Mouse (Mus musculus) heart, embryonic 11.5 days (tissue): ENCODE results near the gene Ugt1a8. TPM values are rescaled to one million over a fixed set of nuclear protein-coding genes. Genes with fewer than 3 reads are reported as not detected.

ENCODE experiments used
- ATAC-seq: fragments of 200-750 bp; cut with Nextera tagmentation; replicated peaks from 2 replicates; pipeline ENCODE4 v1.8.0; 2017; ENCODE audit warnings: moderate library complexity; ENCODE audit not compliant: insufficient number of reproducible peaks, low FRiP score, low TSS enrichment
- H3K27ac ChIP-seq: fragments of 300-500 bp; sonication (generic); 2 replicates; pipeline ENCODE4 v1.5.1; 2014; ENCODE audit warnings: mild to moderate bottlenecking, low read depth, low read length
- H3K27me3 ChIP-seq: fragments of 300-500 bp; sonication (generic); 2 replicates; pipeline ENCODE4 v1.6.1; 2014; ENCODE audit warnings: mild to moderate bottlenecking, low read length, mixed read lengths; ENCODE audit not compliant: control insufficient read depth, insufficient read depth
- H3K36me3 ChIP-seq: fragments of 300-500 bp; sonication (generic); 2 replicates; pipeline ENCODE4 v1.6.1; 2014; ENCODE audit warnings: mild to moderate bottlenecking, low read length, moderate library complexity, mixed read lengths; ENCODE audit not compliant: control insufficient read depth, insufficient read depth
- H3K4me1 ChIP-seq: fragments of 300-500 bp; sonication (generic); 2 replicates; pipeline ENCODE4 v1.6.1; 2014; ENCODE audit warnings: low read length; ENCODE audit not compliant: control insufficient read depth, insufficient read depth
- H3K4me2 ChIP-seq: fragments of 300-500 bp; sonication (generic); 2 replicates; pipeline ENCODE4 v1.6.1; 2014; ENCODE audit warnings: mild to moderate bottlenecking, moderate library complexity
- H3K4me3 ChIP-seq: fragments of 300-500 bp; sonication (generic); 2 replicates; pipeline ENCODE4 v1.5.1; 2014; ENCODE audit warnings: low read depth, low read length
- H3K9ac ChIP-seq: fragments of 300-500 bp; sonication (generic); 2 replicates; pipeline ENCODE4 v1.6.1; 2014; ENCODE audit warnings: mild to moderate bottlenecking, low read depth, low read length, moderate library complexity
- H3K9me3 ChIP-seq: fragments of 300-500 bp; sonication (generic); replicated peaks from 2 replicates; pipeline ENCODE4 v1.6.1; 2016; ENCODE audit warnings: low read length; ENCODE audit not compliant: control insufficient read depth
- WGBS: fragments of 180-500 bp; shearing (Covaris S2); extraction: QIAGEN DNeasy Blood & Tissue Kit; methylation state at CpG from one replicate; pipeline ENCODE4 v1.1.7; 2014; ENCODE audit not compliant: insufficient replicate concordance; 5-methylcytosine and 5-hydroxymethylcytosine counted together
- polyA plus RNA-seq: library from polyadenylated mRNA; unstranded; fragments of >200 nt; fragmentation: Nextera tagmentation; extraction: Ambion mirVana; gene quantifications from 2 replicates; pipeline ENCODE4 v1.2.1, GENCODE M21; 2014

Gene Ugt1a8
- polyA plus RNA-seq, 1 experiment from 2014 or later, result not detected

DNA sequence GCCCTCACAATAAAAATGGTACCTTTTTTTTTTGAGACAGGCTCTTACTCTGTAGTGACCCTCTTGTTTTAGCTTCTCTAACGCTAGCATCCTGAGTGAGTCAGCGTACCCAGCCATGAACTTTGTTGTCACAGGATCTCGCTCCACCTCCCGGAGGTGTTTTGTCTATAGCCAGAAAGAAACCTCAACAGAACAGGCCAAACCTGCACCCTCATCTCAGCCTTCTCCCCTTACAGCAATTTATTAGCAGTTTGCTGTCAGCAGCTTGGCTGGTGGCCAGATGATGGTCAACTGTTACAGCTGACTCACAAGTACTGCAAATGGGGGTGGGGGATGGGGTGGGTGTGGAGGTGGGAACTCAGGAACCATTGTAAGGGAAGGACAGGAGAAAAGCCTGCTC lies 174.6 kb downstream of the Ugt1a8 start:
- Histone ChIP-seq H3K4me2 (no peak overlapping the region), H3K9ac (no peak overlapping the region), H3K36me3 (peaks cover 70% of the 10 kb centered on the region), H3K4me1 (peaks cover 21% of the 10 kb centered on the region), H3K4me3 (no peak overlapping the region), H3K27ac (no peak overlapping the region), H3K27me3 (no peaks in the 10 kb centered on the region), H3K9me3 (peaks cover 22% of the 10 kb centered on the region)
- ATAC-seq, result no peak; the same call in 1 of the 2 replicates
- 85% methylated on average over 4 of the region's 4 CpGs for WGBS

DNA sequence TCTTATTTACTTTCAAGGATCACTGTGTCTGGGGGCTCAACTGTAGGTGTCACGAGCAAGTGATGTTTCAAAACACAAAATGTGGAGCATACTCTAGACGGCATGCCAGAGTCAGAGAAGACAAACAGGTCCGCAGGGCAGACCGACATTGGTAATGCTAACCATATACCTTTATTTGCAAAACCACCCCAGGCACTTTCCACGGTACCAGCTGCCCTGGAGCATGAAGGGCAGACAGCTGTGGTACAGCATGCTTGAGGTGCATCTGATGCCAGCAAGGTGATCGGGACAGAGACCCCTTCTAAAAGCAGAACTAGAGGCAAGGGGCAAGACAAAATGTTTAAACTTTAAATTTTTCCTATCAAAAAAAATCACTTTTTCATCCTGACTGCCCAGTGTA lies 175.3 kb downstream of the Ugt1a8 start:
- Histone ChIP-seq H3K9me3 (peaks cover 15% of the 10 kb centered on the region), H3K4me3 (no peak overlapping the region), H3K36me3 (peaks cover 77% of the 10 kb centered on the region), H3K27ac (no peak overlapping the region), H3K9ac (no peak overlapping the region), H3K4me2 (no peak overlapping the region), H3K4me1 (peaks cover 21% of the 10 kb centered on the region), H3K27me3 (no peaks in the 10 kb centered on the region)
- no peak for ATAC-seq
- 75% methylated on average over 6 of the region's 6 CpGs for WGBS

DNA sequence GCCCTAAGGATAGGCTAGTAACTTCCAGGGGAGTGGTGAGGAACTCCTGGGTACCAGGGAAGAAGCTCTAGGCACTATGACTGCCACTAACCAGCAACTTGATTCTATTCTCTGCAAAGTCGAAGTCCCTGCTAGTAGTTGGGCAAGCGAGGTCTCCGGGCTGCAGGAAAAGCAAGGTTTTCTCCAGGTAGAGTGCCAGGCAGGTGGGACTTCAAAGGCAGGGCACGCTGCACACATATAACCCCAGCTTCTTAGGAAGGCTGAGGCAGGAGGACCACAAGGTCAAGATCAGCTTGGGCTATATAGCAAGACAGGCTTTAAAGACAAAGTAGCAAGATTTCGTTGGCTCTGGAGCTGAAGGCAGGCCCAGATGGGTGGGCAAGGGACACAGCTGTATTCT lies 176.2 kb downstream of the Ugt1a8 start:
- H3K4me2 ChIP-seq, result no peak overlapping the region
- peaks cover 21% of the 10 kb centered on the region for H3K4me1 ChIP-seq
- H3K9ac ChIP-seq, result no peak overlapping the region
- no peak overlapping the region for H3K27ac ChIP-seq
- ATAC-seq, result no peak
- H3K4me3 ChIP-seq, result no peak overlapping the region
- H3K27me3 ChIP-seq, result no peaks in the 10 kb centered on the region
- peaks cover 14% of the 10 kb centered on the region; the same call in 1 of the 2 replicates for H3K9me3 ChIP-seq
- WGBS, result 90% methylated on average over 5 of the region's 5 CpGs
- peaks cover 85% of the 10 kb centered on the region for H3K36me3 ChIP-seq

DNA sequence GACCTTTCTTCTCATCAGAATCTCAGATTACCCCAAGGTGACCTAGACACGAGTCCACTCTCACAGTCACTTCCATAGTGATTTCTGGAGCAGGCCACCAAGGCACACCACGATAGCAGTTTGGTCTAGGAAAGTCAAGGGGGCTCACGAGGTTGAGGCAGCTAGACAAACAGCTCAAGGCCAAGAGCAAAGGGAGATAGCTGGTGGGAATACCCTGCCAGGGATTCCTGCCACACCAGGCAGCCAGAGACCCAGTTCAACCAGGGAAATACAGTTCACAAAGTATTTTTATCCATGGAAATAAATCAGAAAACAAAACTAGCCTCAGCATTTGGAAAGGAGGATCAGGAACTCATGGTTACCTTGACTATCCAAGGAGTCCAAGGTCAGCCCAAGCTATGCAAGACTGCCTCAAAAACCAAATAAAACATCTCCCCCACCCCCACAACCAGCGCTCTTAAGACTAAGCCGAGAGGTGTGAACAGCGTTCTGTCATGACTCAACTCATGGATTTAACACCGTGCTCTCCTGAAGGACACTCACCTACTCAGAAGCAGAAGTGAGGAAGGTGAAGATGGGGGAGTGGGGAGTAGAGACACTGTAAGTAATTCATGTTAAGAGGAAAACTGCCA lies 176.7 kb downstream of the Ugt1a8 start:
- H3K27me3 ChIP-seq, result no peaks in the 10 kb centered on the region
- no peak overlapping the region for H3K9ac ChIP-seq
- peaks cover 14% of the 10 kb centered on the region; the same call in 1 of the 2 replicates for H3K9me3 ChIP-seq
- H3K4me1 ChIP-seq, result peaks cover 18% of the 10 kb centered on the region
- no peak for ATAC-seq
- no peak overlapping the region for H3K27ac ChIP-seq
- WGBS, result 78% methylated on average over 7 of the region's 7 CpGs
- peaks cover 90% of the 10 kb centered on the region for H3K36me3 ChIP-seq
- no peak overlapping the region for H3K4me2 ChIP-seq
- no peak overlapping the region for H3K4me3 ChIP-seq

DNA sequence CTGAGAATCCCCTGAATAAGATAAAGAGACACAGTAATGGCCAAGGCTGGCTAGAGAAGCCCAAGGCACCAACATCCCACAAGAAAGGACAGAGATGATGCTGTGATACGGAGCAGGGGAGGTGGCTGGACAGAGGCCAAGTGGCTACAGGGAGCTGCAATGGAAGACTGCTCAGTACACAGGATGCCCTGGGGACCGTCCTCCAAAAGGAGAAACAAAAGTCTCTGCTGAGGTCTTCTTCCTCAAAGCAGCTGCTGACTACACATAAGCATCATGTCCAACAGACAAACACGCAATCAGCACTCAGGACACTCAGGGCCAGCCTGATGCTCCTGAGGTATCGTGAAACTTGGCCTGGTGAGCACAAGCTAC lies 177.2 kb downstream of the Ugt1a8 start:
- 72% methylated on average over 4 of the region's 4 CpGs for WGBS
- no peak overlapping the region for H3K4me2 ChIP-seq
- H3K9me3 ChIP-seq, result peaks cover 14% of the 10 kb centered on the region; the same call in 1 of the 2 replicates
- no peak for ATAC-seq
- H3K27me3 ChIP-seq, result no peaks in the 10 kb centered on the region
- H3K9ac ChIP-seq, result no peak overlapping the region
- H3K27ac ChIP-seq, result no peak overlapping the region
- H3K36me3 ChIP-seq, result peaks cover 96% of the 10 kb centered on the region
- no peak overlapping the region for H3K4me3 ChIP-seq
- peaks cover 16% of the 10 kb centered on the region for H3K4me1 ChIP-seq

DNA sequence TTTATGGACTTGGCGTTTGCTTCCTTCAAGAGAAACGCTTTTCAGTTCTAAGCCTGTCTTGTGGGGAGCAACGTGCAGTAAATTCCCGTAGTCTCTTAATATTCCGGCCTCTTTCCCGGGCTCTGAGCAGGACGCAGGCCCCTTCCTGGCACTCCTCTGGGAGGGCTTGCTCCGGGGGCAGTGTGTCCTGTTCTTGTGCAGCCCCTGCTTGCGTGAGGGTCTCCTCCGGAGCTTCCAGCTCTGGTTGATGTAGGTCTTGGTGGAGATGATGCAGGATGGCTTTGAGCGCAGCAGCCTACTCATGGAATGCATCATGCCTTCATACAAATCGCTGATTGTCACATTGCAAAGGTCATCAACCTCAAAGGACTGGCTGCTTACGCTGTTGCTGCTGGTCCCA lies 178.5 kb downstream of the Ugt1a8 start:
- no peak for ATAC-seq
- no peak overlapping the region for H3K9ac ChIP-seq
- H3K4me2 ChIP-seq, result no peak overlapping the region
- H3K9me3 ChIP-seq, result peaks cover 10% of the 10 kb centered on the region; the same call in 1 of the 2 replicates
- H3K4me3 ChIP-seq, result no peak overlapping the region
- peaks cover 16% of the 10 kb centered on the region for H3K4me1 ChIP-seq
- H3K27ac ChIP-seq, result no peak overlapping the region
- WGBS, result 89% methylated on average over 13 of the region's 13 CpGs
- H3K36me3 ChIP-seq, result peaks cover 89% of the 10 kb centered on the region
- no peaks in the 10 kb centered on the region for H3K27me3 ChIP-seq

DNA sequence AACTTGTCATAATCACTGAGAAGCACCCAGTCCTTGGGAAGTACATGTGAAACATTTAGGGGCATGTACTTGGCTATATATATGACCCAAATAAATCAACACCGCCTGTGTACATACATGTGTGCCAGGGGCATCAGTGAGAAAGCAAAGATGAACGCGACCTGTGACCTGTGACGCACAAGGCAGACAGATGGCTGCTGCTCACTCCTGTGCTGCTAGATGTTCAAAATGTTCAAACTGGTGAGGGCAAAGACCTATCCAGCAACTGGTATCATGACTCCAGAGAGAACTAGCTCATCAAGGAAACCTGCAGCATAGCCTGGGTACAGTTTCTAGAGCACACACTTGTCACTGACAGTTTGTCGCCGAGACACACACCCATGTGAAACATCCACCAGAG lies 179.9 kb downstream of the Ugt1a8 start:
- no peak overlapping the region for H3K9ac ChIP-seq
- 92% methylated on average over 6 of the region's 6 CpGs for WGBS
- no peak overlapping the region for H3K4me2 ChIP-seq
- no peak overlapping the region for H3K27ac ChIP-seq
- no peaks in the 10 kb centered on the region for H3K27me3 ChIP-seq
- H3K9me3 ChIP-seq, result peaks cover 8% of the 10 kb centered on the region; the same call in 1 of the 2 replicates
- H3K4me1 ChIP-seq, result peaks cover 13% of the 10 kb centered on the region
- ATAC-seq, result no peak
- H3K4me3 ChIP-seq, result no peak overlapping the region
- peaks cover 88% of the 10 kb centered on the region for H3K36me3 ChIP-seq

DNA sequence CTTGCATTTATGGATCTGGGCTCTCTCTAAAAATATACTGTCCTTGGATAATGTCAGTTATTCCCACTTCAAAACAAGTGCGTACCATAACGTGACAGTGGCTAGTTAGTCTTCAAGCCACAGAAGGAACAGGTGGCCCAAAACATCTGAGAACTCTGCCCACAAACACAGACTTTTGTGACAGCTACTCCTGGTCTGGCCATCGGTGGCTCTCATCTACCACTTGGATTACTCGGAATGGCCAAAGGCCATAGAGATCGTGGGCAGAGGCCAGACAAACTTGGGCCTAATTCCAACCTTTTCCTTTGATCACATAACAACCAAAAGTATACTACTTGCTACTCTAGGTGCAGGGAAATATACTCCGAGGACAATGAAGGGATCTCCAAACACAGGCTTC lies 180.5 kb downstream of the Ugt1a8 start:
- no peak for ATAC-seq
- peaks cover 86% of the 10 kb centered on the region for H3K36me3 ChIP-seq
- no peak overlapping the region for H3K4me3 ChIP-seq
- no peak overlapping the region for H3K27ac ChIP-seq
- no peaks in the 10 kb centered on the region for H3K27me3 ChIP-seq
- WGBS, result 86% methylated on average over 6 of the region's 6 CpGs
- H3K9me3 ChIP-seq, result peaks cover 5% of the 10 kb centered on the region; the same call in 1 of the 2 replicates
- peaks cover 8% of the 10 kb centered on the region for H3K4me1 ChIP-seq
- no peak overlapping the region for H3K4me2 ChIP-seq
- H3K9ac ChIP-seq, result no peak overlapping the region
